Mouse (Mus musculus): ENCODE data around the gene Clec16a. TPM values are rescaled to one million over a fixed set of nuclear protein-coding genes. Genes with fewer than 3 reads are reported as not detected.

The Clec16a gene
- polyA plus RNA-seq, 1 experiment from 2014 or later: 24.9 TPM

GRCm38 (mm10) chr16:10536323-10536722 is 8.8 kb upstream of the Clec16a start:
- Histone ChIP-seq H3K9ac (no peak overlapping the region), H3K27ac (replicated peaks) (no peak overlapping the region), H3K36me3 (peaks cover 11% of the 10 kb centered on the region), H3K4me3 (no peak overlapping the region), H3K4me2 (no peak overlapping the region), H3K9me3 (no peaks in the 10 kb centered on the region), H3K27me3 (replicated peaks) (no peaks in the 10 kb centered on the region), H3K4me1 (peaks cover 78% of the 10 kb centered on the region)
- no peak for ATAC-seq (ENCODE audit: extremely low read depth, insufficient number of reproducible peaks, low FRiP score, low TSS enrichment)
- WGBS: 65% methylated on average over 5 of the region's 5 CpGs

GRCm38 (mm10) chr16:10536961-10537360 is 8.2 kb upstream of the Clec16a start:
- H3K4me2 ChIP-seq: no peak overlapping the region
- peaks cover 4% of the 10 kb centered on the region for H3K36me3 ChIP-seq
- no peak overlapping the region for H3K27ac ChIP-seq (replicated peaks)
- peak overlapping the region; percentile 54; the same call in 1 of the 2 replicates for H3K9ac ChIP-seq
- H3K27me3 ChIP-seq (replicated peaks): no peaks in the 10 kb centered on the region
- ATAC-seq (ENCODE audit: extremely low read depth, insufficient number of reproducible peaks, low FRiP score, low TSS enrichment): no peak
- no peak overlapping the region for H3K4me3 ChIP-seq
- peaks cover 83% of the 10 kb centered on the region for H3K4me1 ChIP-seq
- no peaks in the 10 kb centered on the region for H3K9me3 ChIP-seq
- 47% methylated on average over 3 of the region's 3 CpGs for WGBS

- 59% methylated on average over 16 of the region's 16 CpGs for WGBS
Measured at GRCm38 (mm10) chr16:10540763-10541597, 4.2 kb upstream of the Clec16a start.

GRCm38 (mm10) chr16:10541598-10541930 is 3.6 kb upstream of the Clec16a start:
- no peaks in the 10 kb centered on the region for H3K27me3 ChIP-seq (replicated peaks)
- no peaks in the 10 kb centered on the region for H3K9me3 ChIP-seq
- no peak for ATAC-seq (ENCODE audit: extremely low read depth, insufficient number of reproducible peaks, low FRiP score, low TSS enrichment)
- H3K4me3 ChIP-seq: peak overlapping the region; percentile 90
- no peaks in the 10 kb centered on the region for H3K36me3 ChIP-seq
- peaks cover 65% of the 10 kb centered on the region for H3K4me1 ChIP-seq
- H3K4me2 ChIP-seq: peak overlapping the region; percentile 88
- H3K9ac ChIP-seq: peak overlapping the region; percentile 96
- peak overlapping the region; percentile 95 for H3K27ac ChIP-seq (replicated peaks)
- WGBS: 19% methylated on average over 7 of the region's 7 CpGs

More at GRCm38 (mm10) chr16:10540763-10541597, 4.2 kb upstream of the Clec16a start:
- peak overlapping the region; percentile 88 for H3K4me2 ChIP-seq
- H3K36me3 ChIP-seq: no peaks in the 10 kb centered on the region
- no peak for ATAC-seq (ENCODE audit: extremely low read depth, insufficient number of reproducible peaks, low FRiP score, low TSS enrichment)
- no peaks in the 10 kb centered on the region for H3K9me3 ChIP-seq
- H3K4me3 ChIP-seq: peak overlapping the region; percentile 90
- H3K27ac ChIP-seq (replicated peaks): peak overlapping the region; percentile 95
- H3K9ac ChIP-seq: peak overlapping the region; percentile 96
- no peaks in the 10 kb centered on the region for H3K27me3 ChIP-seq (replicated peaks)
- peaks cover 65% of the 10 kb centered on the region for H3K4me1 ChIP-seq

- H3K4me2 ChIP-seq: peak overlapping the region; percentile 88
- ATAC-seq (ENCODE audit: extremely low read depth, insufficient number of reproducible peaks, low FRiP score, low TSS enrichment): no peak
- H3K4me3 ChIP-seq: peak overlapping the region; percentile 90
- H3K9me3 ChIP-seq: no peaks in the 10 kb centered on the region
- 4% methylated on average over 22 of the region's 22 CpGs for WGBS
- H3K36me3 ChIP-seq: no peaks in the 10 kb centered on the region
- peak overlapping the region; percentile 96 for H3K9ac ChIP-seq
- peaks cover 65% of the 10 kb centered on the region for H3K4me1 ChIP-seq
- peak overlapping the region; percentile 95 for H3K27ac ChIP-seq (replicated peaks)
- H3K27me3 ChIP-seq (replicated peaks): no peaks in the 10 kb centered on the region
Measured at GRCm38 (mm10) chr16:10542266-10542665, 2.9 kb upstream of the Clec16a start.

GRCm38 (mm10) chr16:10542698-10543365 is 2.3 kb upstream of the Clec16a start, which contains the start of gene Dexi:
Gene Dexi (minus strand): TSS chr16:10543054.
- peaks cover 60% of the 10 kb centered on the region for H3K4me1 ChIP-seq
- peak within 1 kb of the TSS; percentile 95 for H3K27ac ChIP-seq (replicated peaks)
- peak within 1 kb of the TSS; percentile 90 for H3K4me3 ChIP-seq
- no peaks in the 10 kb centered on the region for H3K27me3 ChIP-seq (replicated peaks)
- whole genome bisulfite sequencing: 1% methylated on average over 38 of the region's 61 CpGs
- no peaks in the 10 kb centered on the region for H3K9me3 ChIP-seq
- peak; percentile 92 for ATAC-seq (ENCODE audit: extremely low read depth, insufficient number of reproducible peaks, low FRiP score, low TSS enrichment)
- peak within 1 kb of the TSS; percentile 88 for H3K4me2 ChIP-seq
- H3K9ac ChIP-seq: peak within 1 kb of the TSS; percentile 96
- no peaks in the 10 kb centered on the region for H3K36me3 ChIP-seq

GRCm38 (mm10) chr16:10546865-10547264 is 1.7 kb downstream of the Clec16a start:
- H3K27ac ChIP-seq (replicated peaks): no peak overlapping the region
- H3K9me3 ChIP-seq: no peaks in the 10 kb centered on the region
- peaks cover 29% of the 10 kb centered on the region for H3K4me1 ChIP-seq
- ATAC-seq (ENCODE audit: extremely low read depth, insufficient number of reproducible peaks, low FRiP score, low TSS enrichment): no peak
- peak overlapping the region; percentile 86 for H3K4me2 ChIP-seq
- WGBS: 46% methylated on average over 3 of the region's 3 CpGs
- H3K27me3 ChIP-seq (replicated peaks): no peaks in the 10 kb centered on the region
- peak overlapping the region; percentile 92; the same call in 1 of the 2 replicates for H3K9ac ChIP-seq
- 0 out of 2 replicates have a peak overlapping the region, but pooled peaks have one; percentile 3 for H3K4me3 ChIP-seq
- H3K36me3 ChIP-seq: no peaks in the 10 kb centered on the region

- WGBS: 68% methylated on average over 3 of the region's 3 CpGs
- ATAC-seq (ENCODE audit: extremely low read depth, insufficient number of reproducible peaks, low FRiP score, low TSS enrichment): no peak
- Histone ChIP-seq H3K27ac (replicated peaks) (no peak overlapping the region), H3K36me3 (no peaks in the 10 kb centered on the region), H3K27me3 (replicated peaks) (no peaks in the 10 kb centered on the region), H3K4me3 (no peak overlapping the region), H3K4me2 (no peak overlapping the region), H3K9me3 (no peaks in the 10 kb centered on the region), H3K9ac (no peak overlapping the region), H3K4me1 (peaks cover 24% of the 10 kb centered on the region)
Measured at GRCm38 (mm10) chr16:10548938-10549337, 3.8 kb downstream of the Clec16a start.

- H3K36me3 ChIP-seq: no peaks in the 10 kb centered on the region
- ATAC-seq (ENCODE audit: extremely low read depth, insufficient number of reproducible peaks, low FRiP score, low TSS enrichment): no peak
- H3K27ac ChIP-seq (replicated peaks): no peak overlapping the region
- no peak overlapping the region for H3K4me3 ChIP-seq
- H3K4me1 ChIP-seq: peaks cover 21% of the 10 kb centered on the region
- no peaks in the 10 kb centered on the region for H3K27me3 ChIP-seq (replicated peaks)
- no peak overlapping the region for H3K4me2 ChIP-seq
- H3K9ac ChIP-seq: no peak overlapping the region
- H3K9me3 ChIP-seq: no peaks in the 10 kb centered on the region
- WGBS: 62% methylated on average over 2 of the region's 2 CpGs
Measured at GRCm38 (mm10) chr16:10549600-10549999, 4.5 kb downstream of the Clec16a start.

- H3K4me3 ChIP-seq: no peak overlapping the region
- H3K9me3 ChIP-seq: no peaks in the 10 kb centered on the region
- H3K27me3 ChIP-seq (replicated peaks): no peaks in the 10 kb centered on the region
- H3K4me1 ChIP-seq: peaks cover 12% of the 10 kb centered on the region
- no peaks in the 10 kb centered on the region for H3K36me3 ChIP-seq
- no peak overlapping the region for H3K9ac ChIP-seq
- H3K27ac ChIP-seq (replicated peaks): no peak overlapping the region
- ATAC-seq (ENCODE audit: extremely low read depth, insufficient number of reproducible peaks, low FRiP score, low TSS enrichment): no peak
- H3K4me2 ChIP-seq: no peak overlapping the region
- 78% methylated on average over 4 of the region's 4 CpGs for WGBS
Measured at GRCm38 (mm10) chr16:10551592-10551991, 6.5 kb downstream of the Clec16a start.

- no peak overlapping the region for H3K4me3 ChIP-seq
- H3K9me3 ChIP-seq: no peaks in the 10 kb centered on the region
- 85% methylated on average over 2 of the region's 2 CpGs for WGBS
- H3K36me3 ChIP-seq: no peaks in the 10 kb centered on the region
- H3K27ac ChIP-seq (replicated peaks): no peak overlapping the region
- H3K4me1 ChIP-seq: peaks cover 16% of the 10 kb centered on the region
- no peak overlapping the region for H3K4me2 ChIP-seq
- H3K27me3 ChIP-seq (replicated peaks): no peaks in the 10 kb centered on the region
- no peak for ATAC-seq (ENCODE audit: extremely low read depth, insufficient number of reproducible peaks, low FRiP score, low TSS enrichment)
- H3K9ac ChIP-seq: no peak overlapping the region
Measured at GRCm38 (mm10) chr16:10553858-10554257, 8.7 kb downstream of the Clec16a start.
